Mouse (Mus musculus): ENCODE results near the gene Olfr684. TPM values are rescaled to one million over a fixed set of nuclear protein-coding genes. Genes with fewer than 3 reads are reported as not detected.

The Olfr684 gene
- total and polyA plus RNA-seq, 2 experiments = not detected

- TF ChIP-seq CTCF (IDR thresholded peaks at IDR 0.05; ENCODE audit: low read depth, low read length) = no peak
- TF ChIP-seq POLR2A (IDR thresholded peaks at IDR 0.05; ENCODE audit: extremely low read depth, insufficient read depth, low read length) = no peak
- Histone ChIP-seq H3K27ac (replicated peaks; ENCODE audit: insufficient read depth, low read depth, low read length) (no peak within 1 kb of the TSS), H3K79me2 (ENCODE audit: control insufficient read depth, insufficient read depth, low read length) (no peaks in the 10 kb centered on the region), H3K4me1 (ENCODE audit: control insufficient read depth, insufficient read depth, low read length) (no peaks in the 10 kb centered on the region), H3K4me3 (ENCODE audit: insufficient read depth, low read depth, low read length) (no peak within 1 kb of the TSS), H3K9ac (ENCODE audit: low read depth, low read length) (no peak within 1 kb of the TSS), H3K36me3 (ENCODE audit: control insufficient read depth, insufficient read depth, low read length) (no peaks in the 10 kb centered on the region), H3K27me3 (ENCODE audit: control insufficient read depth, insufficient read depth, low read length) (no peaks in the 10 kb centered on the region)
- no peak for DNase-seq (ENCODE audit: extremely low read depth, low read depth, low spot score)
Observed at GRCm38 (mm10) chr7:105116536-105116935, 46.9 kb downstream of the Olfr684 start, which contains the start of gene Olfr681. Gene Olfr681 (plus strand): TSS chr7:105116836.

Other genes starting within 250 kb of the Olfr684 start
- not detected in 2 replicates for gene Olfr667, start 242.2 kb downstream of the Olfr684 start, total RNA-seq (2014; rRNA removed)
- gene Olfr667, start 242.2 kb downstream of the Olfr684 start, polyA plus RNA-seq (2012; rRNA removed) = not detected in 2 replicates
- not detected in 2 replicates for gene Olfr668, start 235.6 kb downstream of the Olfr684 start, total RNA-seq (2014; rRNA removed)
- not detected in 2 replicates for gene Olfr668, start 235.6 kb downstream of the Olfr684 start, polyA plus RNA-seq (2012; rRNA removed)
- not detected in 2 replicates for gene Olfr669, start 229.4 kb downstream of the Olfr684 start, total RNA-seq (2014; rRNA removed)
- not detected in 2 replicates for gene Olfr669, start 229.4 kb downstream of the Olfr684 start, polyA plus RNA-seq (2012; rRNA removed)
- not detected in 2 replicates for gene Olfr670, start 201.0 kb downstream of the Olfr684 start, total RNA-seq (2014; rRNA removed)
- not detected in 2 replicates for gene Olfr670, start 201.0 kb downstream of the Olfr684 start, polyA plus RNA-seq (2012; rRNA removed)
- not detected in 2 replicates for gene Olfr671, start 184.5 kb downstream of the Olfr684 start, total RNA-seq (2014; rRNA removed)
- gene Olfr671, start 184.5 kb downstream of the Olfr684 start, polyA plus RNA-seq (2012; rRNA removed) = not detected in 2 replicates
- gene Olfr672, start 161.6 kb downstream of the Olfr684 start, total RNA-seq (2014; rRNA removed) = not detected in 2 replicates
- gene Olfr672, start 161.6 kb downstream of the Olfr684 start, polyA plus RNA-seq (2012; rRNA removed) = not detected in 2 replicates
- not detected in 2 replicates for gene Olfr675, start 135.2 kb downstream of the Olfr684 start, total RNA-seq (2014; rRNA removed)
- not detected in 2 replicates for gene Olfr675, start 135.2 kb downstream of the Olfr684 start, polyA plus RNA-seq (2012; rRNA removed)
- gene Olfr676, start 131.0 kb downstream of the Olfr684 start, total RNA-seq (2014; rRNA removed) = not detected in 2 replicates
- gene Olfr676, start 131.0 kb downstream of the Olfr684 start, polyA plus RNA-seq (2012; rRNA removed) = not detected in 2 replicates
- gene Olfr677, start 112.3 kb downstream of the Olfr684 start, total RNA-seq (2014; rRNA removed) = not detected in 2 replicates
- not detected in 2 replicates for gene Olfr677, start 112.3 kb downstream of the Olfr684 start, polyA plus RNA-seq (2012; rRNA removed)
- gene Olfr678, start 99.2 kb downstream of the Olfr684 start, total RNA-seq (2014; rRNA removed) = not detected in 2 replicates
- not detected in 2 replicates for gene Olfr678, start 99.2 kb downstream of the Olfr684 start, polyA plus RNA-seq (2012; rRNA removed)
- gene Olfr679, start 82.4 kb downstream of the Olfr684 start, total RNA-seq (2014; rRNA removed) = not detected in 2 replicates
- not detected in 2 replicates for gene Olfr679, start 82.4 kb downstream of the Olfr684 start, polyA plus RNA-seq (2012; rRNA removed)
- not detected in 2 replicates for gene Olfr680-ps1, start 70.8 kb downstream of the Olfr684 start, total RNA-seq (2014; rRNA removed)
- gene Olfr680-ps1, start 70.8 kb downstream of the Olfr684 start, polyA plus RNA-seq (2012; rRNA removed) = not detected in 2 replicates
- gene Olfr681, start 46.8 kb downstream of the Olfr684 start, total RNA-seq (2014; rRNA removed) = not detected in 2 replicates
- gene Olfr681, start 46.8 kb downstream of the Olfr684 start, polyA plus RNA-seq (2012; rRNA removed) = not detected in 2 replicates
- not detected in 2 replicates for gene Olfr683, start 16.6 kb downstream of the Olfr684 start, total RNA-seq (2014; rRNA removed)
- gene Olfr683, start 16.6 kb downstream of the Olfr684 start, polyA plus RNA-seq (2012; rRNA removed) = not detected in 2 replicates
- not detected in 2 replicates for gene Olfr685, start 22.4 kb upstream of the Olfr684 start, total RNA-seq (2014; rRNA removed)
- gene Olfr685, start 22.4 kb upstream of the Olfr684 start, polyA plus RNA-seq (2012; rRNA removed) = not detected in 2 replicates
- gene Olfr686, start 43.8 kb upstream of the Olfr684 start, total RNA-seq (2014; rRNA removed) = not detected in 2 replicates
- not detected in 2 replicates for gene Olfr686, start 43.8 kb upstream of the Olfr684 start, polyA plus RNA-seq (2012; rRNA removed)
- gene Olfr688, start 124.4 kb upstream of the Olfr684 start, total RNA-seq (2014; rRNA removed) = not detected in 2 replicates
- gene Olfr688, start 124.4 kb upstream of the Olfr684 start, polyA plus RNA-seq (2012; rRNA removed) = not detected in 2 replicates
- gene Olfr689, start 147.5 kb upstream of the Olfr684 start, total RNA-seq (2014; rRNA removed) = not detected in 2 replicates
- gene Olfr689, start 147.5 kb upstream of the Olfr684 start, polyA plus RNA-seq (2012; rRNA removed) = not detected in 2 replicates
- not detected in 2 replicates for gene Olfr690, start 170.5 kb upstream of the Olfr684 start, total RNA-seq (2014; rRNA removed)
- not detected in 2 replicates for gene Olfr690, start 170.5 kb upstream of the Olfr684 start, polyA plus RNA-seq (2012; rRNA removed)
- gene Olfr691, start 178.6 kb upstream of the Olfr684 start, total RNA-seq (2014; rRNA removed) = not detected in 2 replicates
- gene Olfr691, start 178.6 kb upstream of the Olfr684 start, polyA plus RNA-seq (2012; rRNA removed) = not detected in 2 replicates
- gene Olfr692, start 204.6 kb upstream of the Olfr684 start, total RNA-seq (2014; rRNA removed) = not detected in 2 replicates
- gene Olfr692, start 204.6 kb upstream of the Olfr684 start, polyA plus RNA-seq (2012; rRNA removed) = not detected in 2 replicates
- gene Gm5901, start 211.4 kb upstream of the Olfr684 start, total RNA-seq (2014; rRNA removed) = not detected in 2 replicates
- gene Gm5901, start 211.4 kb upstream of the Olfr684 start, polyA plus RNA-seq (2012; rRNA removed) = 0.07 TPM in 1 of 2 replicates, not detected in the other
- gene Fam160a2, start 236.4 kb upstream of the Olfr684 start, total RNA-seq (2014; rRNA removed) = 4.5 and 7.7 TPM in 2 replicates
- 16.3 and 26.8 TPM in 2 replicates for gene Fam160a2, start 236.4 kb upstream of the Olfr684 start, polyA plus RNA-seq (2012; rRNA removed)
- gene Cnga4, start 240.9 kb upstream of the Olfr684 start, total RNA-seq (2014; rRNA removed) = not detected in 2 replicates
- gene Cnga4, start 240.9 kb upstream of the Olfr684 start, polyA plus RNA-seq (2012; rRNA removed) = 0.04 TPM in 2 replicates